In genomic region chr14:114790946-114791830, GRCm38 (mm10) we compare ENCODE assay signal across 8 mouse cellular contexts.
DNase-seq lines count a peak whose midpoint lies in the region; ATAC-seq and TF ChIP-seq lines count a peak whose summit lies in the region.

No protein-coding gene starts in this region.

- no peak for TF ChIP-seq EP300 in CH12.LX (IDR thresholded peaks at IDR 0.05; ENCODE audit: low read length)

- DNase-seq in CH12.LX (ENCODE audit: extremely low read depth) = peak; percentile 53
- peak; percentile 12 for DNase-seq in adrenal gland, adult 8-10 months
- peak; percentile 77 for DNase-seq in embryonic facial prominence, embryonic 10.5 days (ENCODE audit: low spot score)
- DNase-seq in kidney, postnatal 14 days = peak; percentile 61
- DNase-seq in liver, embryonic 11.5 days (ENCODE audit: low spot score) = peak; percentile 54
- peak; percentile 37 for DNase-seq in urinary bladder, postnatal 25 days (ENCODE audit: low spot score)

- H3K4me1 ChIP-seq in CH12.LX (ENCODE audit: control insufficient read depth in 1 of 2, insufficient read depth in 2 of 2) = no peaks in the 10 kb centered on the region
- no peaks in the 10 kb centered on the region for H3K4me1 ChIP-seq in embryonic facial prominence, embryonic 10.5 days
- no peaks in the 10 kb centered on the region for H3K4me1 ChIP-seq in heart, embryonic 16.5 days (ENCODE audit: control insufficient read depth, insufficient read depth, low read length)
- no peaks in the 10 kb centered on the region for H3K4me1 ChIP-seq in liver, embryonic 11.5 days (replicated peaks; ENCODE audit: control insufficient read depth, insufficient read depth, low read length)
- H3K4me1 ChIP-seq in neural tube, embryonic 12.5 days = no peaks in the 10 kb centered on the region

- in situ Hi-C loops in CH12.LX (cut with MboI; ENCODE audit: low pct_ligation_motif_present, low pct_unique_long_range_greater_than_20kb, low sequenced_read_pairs) = no loop called here

- H3K79me2 ChIP-seq in CH12.LX (replicated peaks; ENCODE audit: control insufficient read depth, extremely low read depth, insufficient read depth, poor library complexity, severe bottlenecking) = no peaks in the 10 kb centered on the region

- peak; percentile 84 for TF ChIP-seq RAD21 in CH12.LX (IDR thresholded peaks at IDR 0.05; ENCODE audit: low read depth, low read length)

- H3K36me3 ChIP-seq in CH12.LX (replicated peaks in 1 of 2; ENCODE audit: control insufficient read depth in 1 of 2, insufficient read depth in 1 of 2, low read length in 1 of 2) = no peaks in the 10 kb centered on the region
- H3K36me3 ChIP-seq in embryonic facial prominence, embryonic 10.5 days (replicated peaks) = no peaks in the 10 kb centered on the region
- H3K36me3 ChIP-seq in heart, embryonic 16.5 days (ENCODE audit: control insufficient read depth, insufficient read depth) = no peaks in the 10 kb centered on the region
- no peaks in the 10 kb centered on the region for H3K36me3 ChIP-seq in liver, embryonic 11.5 days (ENCODE audit: control insufficient read depth, insufficient read depth, low read length)
- no peaks in the 10 kb centered on the region for H3K36me3 ChIP-seq in neural tube, embryonic 12.5 days

- no peak overlapping the region for H3K4me2 ChIP-seq in CH12.LX (ENCODE audit: insufficient read depth, low read depth, poor library complexity, severe bottlenecking)
- H3K4me2 ChIP-seq in heart, embryonic 16.5 days (ENCODE audit: low read depth, low read length) = peak overlapping the region; percentile 59
- H3K4me2 ChIP-seq in liver, embryonic 11.5 days = peak overlapping the region; percentile 35
- peak overlapping the region; percentile 42 for H3K4me2 ChIP-seq in neural tube, embryonic 12.5 days (replicated peaks)

- H3K9ac ChIP-seq in CH12.LX (ENCODE audit: insufficient read depth, low read depth) = no peak overlapping the region
- H3K9ac ChIP-seq in heart, embryonic 16.5 days (ENCODE audit: low read length) = no peak overlapping the region
- H3K9ac ChIP-seq in liver, embryonic 11.5 days (ENCODE audit: low read depth, low read length) = no peak overlapping the region
- H3K9ac ChIP-seq in neural tube, embryonic 12.5 days = no peak overlapping the region

- H3K27ac ChIP-seq in CH12.LX (ENCODE audit: insufficient read depth, low read depth) = no peak overlapping the region
- no peak overlapping the region for H3K27ac ChIP-seq in embryonic facial prominence, embryonic 10.5 days (replicated peaks)
- H3K27ac ChIP-seq in heart, embryonic 16.5 days (ENCODE audit: low read length) = no peak overlapping the region
- H3K27ac ChIP-seq in liver, embryonic 11.5 days (ENCODE audit: low read depth, low read length) = no peak overlapping the region
- H3K27ac ChIP-seq in neural tube, embryonic 12.5 days = no peak overlapping the region

- TF ChIP-seq CTCF in CH12.LX (conservative IDR thresholded peaks at IDR 0.05 in 1 of 2, IDR thresholded peaks at IDR 0.05 in 1 of 2; ENCODE audit: low read depth in 2 of 2, low read length in 2 of 2) = peak; percentile 72 to 76

- no peak for TF ChIP-seq POLR2A in CH12.LX (IDR thresholded peaks at IDR 0.05; ENCODE audit: low read depth, low read length)

- dilution Hi-C loops in CH12.LX (cut with MboI; ENCODE audit: extremely low pct_ligation_motif_present, extremely low pct_unique_long_range_greater_than_20kb, low sequenced_read_pairs) = no loop called here

- H3K9me3 ChIP-seq in CH12.LX (replicated peaks; ENCODE audit: low read length) = no peaks in the 10 kb centered on the region
- H3K9me3 ChIP-seq in embryonic facial prominence, embryonic 10.5 days = no peaks in the 10 kb centered on the region
- H3K9me3 ChIP-seq in heart, embryonic 16.5 days (replicated peaks; ENCODE audit: control insufficient read depth, low read length) = no peaks in the 10 kb centered on the region
- H3K9me3 ChIP-seq in liver, embryonic 11.5 days (ENCODE audit: control insufficient read depth, low read length) = no peaks in the 10 kb centered on the region
- H3K9me3 ChIP-seq in neural tube, embryonic 12.5 days = no peaks in the 10 kb centered on the region

- 27% methylated on average over 13 of the region's 13 CpGs for WGBS in embryonic facial prominence, embryonic 10.5 days
- WGBS in heart, embryonic 16.5 days = 22% methylated on average over 13 of the region's 13 CpGs
- WGBS in liver, embryonic 11.5 days = 28% methylated on average over 13 of the region's 13 CpGs
- 25% methylated on average over 13 of the region's 13 CpGs for WGBS in neural tube, embryonic 12.5 days

- H3K27me3 ChIP-seq in CH12.LX (replicated peaks) = no peaks in the 10 kb centered on the region
- 0 out of 2 replicates have a peak, but pooled peaks cover 3% of the 10 kb centered on the region for H3K27me3 ChIP-seq in embryonic facial prominence, embryonic 10.5 days (replicated peaks; ENCODE audit: low read depth, poor library complexity, severe bottlenecking)
- H3K27me3 ChIP-seq in heart, embryonic 16.5 days (ENCODE audit: control insufficient read depth, insufficient read depth, low read length) = no peaks in the 10 kb centered on the region
- no peaks in the 10 kb centered on the region for H3K27me3 ChIP-seq in liver, embryonic 11.5 days (replicated peaks; ENCODE audit: control insufficient read depth, insufficient read depth, low read length)
- no peaks in the 10 kb centered on the region for H3K27me3 ChIP-seq in neural tube, embryonic 12.5 days (replicated peaks)

- no peak for ATAC-seq in heart, embryonic 16.5 days (replicated peaks; ENCODE audit: extremely low read depth, insufficient read depth, low FRiP score)
- 0 out of 2 replicates have a peak, but pooled peaks have one; percentile 41 for ATAC-seq in liver, embryonic 11.5 days (replicated peaks; ENCODE audit: low FRiP score)
- peak; percentile 82 for ATAC-seq in neural tube, embryonic 12.5 days (ENCODE audit: low FRiP score, low read depth)

- no peak overlapping the region for H3K4me3 ChIP-seq in CH12.LX (replicated peaks in 1 of 3; ENCODE audit: low read depth in 2 of 3, low read length in 2 of 3, poor library complexity in 1 of 3)
- no peak overlapping the region; the same call in 1 of the 2 replicates for H3K4me3 ChIP-seq in embryonic facial prominence, embryonic 10.5 days
- H3K4me3 ChIP-seq in heart, embryonic 16.5 days (ENCODE audit: low read length) = peak overlapping the region; percentile 40
- no peak overlapping the region for H3K4me3 ChIP-seq in liver, embryonic 11.5 days (ENCODE audit: low read depth, low read length)
- no peak overlapping the region for H3K4me3 ChIP-seq in neural tube, embryonic 12.5 days

TF ChIP-seq in CH12.LX, 34 proteins besides CTCF, POLR2A, EP300 and RAD21:
- TF ChIP-seq SMC3 (IDR thresholded peaks at IDR 0.05; ENCODE audit: low read depth, low read length) = peak; percentile 64
- TF ChIP-seq ZNF384 (IDR thresholded peaks at IDR 0.05; ENCODE audit: low read depth, low read length) = peak; percentile 37
- peak; percentile 16; the same call in 1 of the 2 replicates for TF ChIP-seq NELFE (IDR thresholded peaks at IDR 0.05; ENCODE audit: low read depth, low read length)
- no peak for TF ChIP-seq GABPA (IDR thresholded peaks at IDR 0.05; ENCODE audit: insufficient replicate concordance, low read depth, low read length)
TF ChIP-seq in CH12.LX: peak in this region for 3.

Comparison
In these comparisons a context has a peak if more than half of its experiments do, and no peak if none do; other contexts are left out.
1. DNase-seq: peak in every context shown above with its lines; median percentile 77 in embryonic facial prominence, embryonic 10.5 days; 61 in kidney, postnatal 14 days; 54 in liver, embryonic 11.5 days; 53 in CH12.LX; 37 in urinary bladder, postnatal 25 days; 12 in adrenal gland, adult 8-10 months.